Mouse (Mus musculus) right cerebral cortex, adult 2 months (tissue): ENCODE measurements around the gene 1700007K13Rik.

Source experiments
- DNase-seq, 2 experiments: peaks; one replicate each; pipeline ENCODE4 v3.0.0; 2021 to 2022; ENCODE audit warnings: low spot score in 2 of 2

1700007K13Rik gene

GRCm38 (mm10) chr2:28469461-28469860 is 3.3 kb upstream of the 1700007K13Rik start:
- peak in 1 of 2 experiments; percentile 2 for DNase-seq

DNA sequence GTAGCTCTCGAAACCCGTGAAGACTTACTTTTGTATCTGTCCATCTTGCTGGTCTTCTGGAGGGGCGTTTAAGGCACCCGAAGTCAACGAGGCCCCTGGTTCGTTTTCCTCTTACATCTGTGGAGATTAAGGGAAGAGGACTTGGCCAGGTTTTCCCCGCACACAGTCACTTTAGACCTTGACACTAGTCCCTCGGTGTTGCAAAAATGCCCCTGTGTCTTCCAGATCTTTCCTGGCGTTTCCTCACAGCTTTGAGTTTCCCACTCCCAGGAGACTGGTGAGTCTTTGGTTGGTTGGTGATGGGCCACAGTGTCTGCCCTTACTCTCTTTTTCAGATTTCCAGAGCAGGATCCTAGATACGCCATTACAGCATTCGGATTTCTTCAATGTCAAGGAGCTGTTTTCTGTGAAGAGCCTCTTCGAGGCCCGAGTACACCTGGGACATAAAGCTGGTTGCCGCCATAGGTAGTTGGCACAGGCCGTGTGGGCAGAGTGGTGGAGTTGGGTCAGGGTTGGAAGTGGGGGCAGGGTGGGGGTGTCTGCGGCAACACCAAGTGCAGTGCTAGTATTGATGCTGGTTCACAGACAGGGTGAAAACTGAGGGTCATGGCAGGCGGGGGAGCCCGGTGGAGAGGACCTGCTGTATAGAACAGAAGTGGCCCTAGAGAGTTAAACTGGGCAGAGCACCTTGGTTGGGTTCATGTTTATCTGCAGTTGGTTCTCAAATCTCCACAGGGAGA is 2.5 kb upstream of the 1700007K13Rik start:
- DNase-seq: peak in 1 of 2 experiments; percentile 2

GRCm38 (mm10) chr2:28467860-28468485 is 1.8 kb upstream of the 1700007K13Rik start, which contains the start of gene Mrps2:
Gene Mrps2, plus strand, starts transcription at chr2:28468066.
- DNase-seq: peak; percentile 85 to 86

DNA sequence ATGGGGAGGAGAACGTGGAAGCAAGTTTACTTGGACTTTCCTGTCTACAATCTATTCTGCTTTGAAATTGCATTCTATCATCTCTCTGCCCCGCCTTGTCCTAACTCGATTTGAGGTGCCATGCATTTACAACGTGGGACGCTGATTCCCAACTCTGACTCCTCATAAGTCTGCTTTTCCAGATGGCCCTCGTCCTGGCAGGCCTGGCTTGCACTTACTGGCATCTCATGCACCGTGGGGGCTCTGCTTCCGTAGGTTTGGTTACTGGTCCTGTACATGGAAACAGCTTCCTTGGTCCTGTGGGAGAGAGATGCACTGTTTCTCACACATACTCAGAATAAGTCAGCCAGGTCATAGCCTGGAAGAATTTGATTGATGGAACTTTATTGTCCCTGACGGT is 1.2 kb downstream of the 1700007K13Rik start:
- no peak for DNase-seq

- DNase-seq: peak; percentile 85
Measured at GRCm38 (mm10) chr2:28463919-28464318, 2.2 kb downstream of the 1700007K13Rik start.

- DNase-seq: no peak
Measured at GRCm38 (mm10) chr2:28456616-28457015, 9.5 kb downstream of the 1700007K13Rik start.

DNA sequence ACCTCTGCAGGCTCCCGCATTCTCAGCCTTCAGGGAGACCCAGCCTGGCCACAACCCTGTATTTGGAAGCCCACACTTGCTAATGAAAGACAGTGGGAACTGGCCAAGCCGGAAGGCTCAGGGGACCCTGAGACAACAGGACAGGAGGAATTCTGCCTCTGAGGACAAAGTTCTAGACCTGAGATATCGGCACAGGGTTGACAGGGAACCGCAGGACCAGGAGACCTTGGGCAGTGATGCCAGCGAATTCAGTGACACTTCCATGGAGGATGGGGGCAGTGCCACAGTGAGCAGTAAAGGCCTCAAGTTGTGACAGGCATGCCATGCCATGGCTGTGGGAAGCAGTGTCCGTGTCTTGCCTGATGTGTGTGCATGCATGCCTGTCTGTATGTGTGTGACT is 12.6 kb downstream of the 1700007K13Rik start:
- no peak for DNase-seq

- no peak for DNase-seq
Measured at GRCm38 (mm10) chr2:28451663-28452062, 14.5 kb downstream of the 1700007K13Rik start.

GRCm38 (mm10) chr2:28447315-28447670 is 18.8 kb downstream of the 1700007K13Rik start:
- DNase-seq: no peak

GRCm38 (mm10) chr2:28446515-28447314 is 19.4 kb downstream of the 1700007K13Rik start, which contains the start of gene Ppp1r26:
Gene Ppp1r26, plus strand, starts transcription at chr2:28446800.
- peak; percentile 39 to 49 for DNase-seq

DNA sequence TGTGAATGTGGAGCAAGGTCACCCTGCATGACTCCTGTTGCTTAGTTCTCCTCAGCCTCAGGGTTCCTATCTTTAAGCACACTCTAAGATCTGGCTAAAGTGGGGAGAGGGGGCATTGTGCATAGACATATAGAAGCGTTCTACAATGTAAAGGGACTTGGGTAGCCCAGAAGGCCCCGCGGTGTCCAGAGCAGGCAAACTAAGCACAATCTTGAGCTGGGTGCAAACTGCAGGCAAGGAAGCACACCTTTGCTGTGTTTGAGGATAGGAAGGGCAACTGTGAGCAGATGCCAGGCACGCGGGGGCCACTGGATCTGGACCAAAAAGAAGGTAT is 20.0 kb downstream of the 1700007K13Rik start:
- no peak for DNase-seq

GRCm38 (mm10) chr2:28445082-28445481 is 21.1 kb downstream of the 1700007K13Rik start:
- DNase-seq: no peak

- no peak for DNase-seq
Measured at GRCm38 (mm10) chr2:28440842-28441241, 25.3 kb downstream of the 1700007K13Rik start.

GRCm38 (mm10) chr2:28435401-28435800 is 30.7 kb downstream of the 1700007K13Rik start:
- no peak for DNase-seq

DNA sequence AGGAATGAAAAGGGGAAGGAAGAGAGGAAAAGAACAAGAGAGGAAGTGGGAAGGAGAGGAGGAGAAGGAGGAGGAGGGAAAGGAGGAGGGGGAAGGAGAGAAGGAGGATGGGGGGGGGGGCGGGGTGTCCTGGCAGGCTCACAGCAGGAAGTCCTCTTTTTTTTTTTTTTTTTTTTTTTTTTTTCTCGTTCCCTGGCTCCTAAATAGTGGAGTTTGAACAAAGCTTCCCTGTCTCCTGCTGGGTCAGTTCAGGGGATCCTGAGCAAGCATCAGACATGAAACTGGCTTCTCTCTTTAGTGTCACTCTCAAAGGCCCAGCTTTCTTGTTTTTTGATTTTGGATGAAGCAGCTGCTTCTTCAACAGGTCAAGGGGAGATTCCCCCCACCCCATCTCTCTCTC is 32.6 kb downstream of the 1700007K13Rik start:
- DNase-seq: no peak

DNA sequence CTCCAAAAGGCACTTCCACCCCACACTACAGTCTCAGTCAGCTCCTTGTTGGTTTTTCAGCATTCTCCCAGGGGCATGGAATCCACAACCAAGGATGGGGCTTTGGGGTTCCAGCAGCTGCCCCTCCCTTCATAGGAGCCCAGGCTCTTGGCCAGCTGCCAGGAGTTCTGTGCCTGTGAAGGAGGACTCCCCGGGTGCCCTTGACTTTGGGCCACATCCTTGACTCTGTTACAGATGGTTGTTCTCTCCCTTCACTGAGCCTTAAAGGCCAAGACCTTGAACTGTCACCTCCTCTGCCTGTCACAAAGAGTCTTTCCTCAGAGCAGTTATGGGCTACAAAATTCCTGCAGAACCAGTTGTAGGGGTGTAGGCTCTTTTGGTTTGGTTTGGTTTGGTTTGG is 33.3 kb downstream of the 1700007K13Rik start:
- DNase-seq: no peak

DNA sequence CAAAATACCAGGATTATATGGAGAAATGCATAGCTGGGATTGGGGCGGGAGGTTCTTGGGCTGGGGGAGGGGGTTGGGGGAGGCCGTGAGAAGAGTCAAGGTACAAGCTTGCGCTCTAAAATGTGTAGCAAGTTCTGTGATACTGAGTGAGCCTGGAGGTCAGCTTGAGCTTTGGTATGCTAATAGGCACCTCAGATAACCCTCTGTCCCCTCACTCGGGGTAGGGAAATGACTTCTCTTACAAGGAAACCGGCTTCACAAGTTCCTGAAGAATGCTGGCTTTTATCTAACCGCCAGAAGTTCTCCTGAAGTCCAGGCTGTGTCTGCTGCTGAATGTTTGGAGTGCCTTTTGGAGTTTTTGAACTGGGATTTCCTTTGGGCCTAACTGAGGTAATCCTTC is 35.3 kb downstream of the 1700007K13Rik start:
- no peak for DNase-seq

- DNase-seq: no peak
Measured at GRCm38 (mm10) chr2:28427226-28427625, 38.9 kb downstream of the 1700007K13Rik start.

DNA sequence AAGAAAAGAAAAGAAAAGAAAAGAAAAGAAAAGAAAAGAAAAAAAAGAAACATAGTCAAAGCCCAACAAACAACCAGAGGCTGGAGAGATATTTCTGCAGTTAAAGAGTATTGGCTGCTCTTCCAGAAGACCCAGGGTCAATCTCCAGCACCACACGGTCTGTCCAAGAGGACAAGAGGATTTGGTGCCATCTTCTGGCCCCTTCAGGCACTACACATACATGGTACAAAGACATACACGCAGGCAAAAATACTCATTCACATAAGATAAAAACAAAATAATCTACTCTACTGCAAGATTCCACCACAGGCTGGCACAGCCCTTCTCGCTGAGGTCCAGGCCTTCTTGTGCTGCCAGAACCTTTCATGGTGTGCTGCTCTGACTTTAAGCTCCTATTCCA is 43.0 kb downstream of the 1700007K13Rik start:
- peak; percentile 36 to 40 for DNase-seq

- DNase-seq: peak; percentile 99
Measured at GRCm38 (mm10) chr2:28419898-28420297, 46.2 kb downstream of the 1700007K13Rik start.

- DNase-seq: peak; percentile 94 to 95
Measured at GRCm38 (mm10) chr2:28418034-28418433, 48.1 kb downstream of the 1700007K13Rik start.

DNA sequence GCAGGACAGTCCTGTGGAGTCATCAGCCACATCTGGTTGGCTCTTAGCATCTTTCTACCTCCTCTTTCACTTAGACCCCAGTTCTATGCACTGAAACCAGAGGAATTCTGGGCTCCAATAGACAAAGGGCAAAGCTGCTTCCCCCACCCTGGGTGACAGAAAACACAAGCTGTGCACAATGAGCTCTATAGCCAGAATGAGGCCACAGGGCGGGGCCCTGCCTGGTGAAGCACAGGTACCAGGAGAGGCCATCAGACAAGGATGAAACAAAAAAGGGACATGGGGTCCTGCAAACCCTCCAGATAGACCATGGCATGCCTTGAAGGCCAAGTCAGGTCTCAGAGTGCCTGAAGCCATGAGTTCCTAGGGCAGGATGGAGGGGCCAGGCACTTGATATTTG is 49.6 kb downstream of the 1700007K13Rik start:
- DNase-seq: no peak
